Mouse (Mus musculus) midbrain, embryonic 11.5 days (tissue): Measurements from ENCODE around the gene Sfxn1. TPM values are rescaled to one million over a fixed set of nuclear protein-coding genes. Genes with fewer than 3 reads are reported as not detected.

ENCODE experiments used
- ATAC-seq: fragments of 200-750 bp; cut with Nextera tagmentation; 2 replicates; pipeline ENCODE4 v1.8.0; 2017; ENCODE audit warnings: moderate TSS enrichment, moderate library complexity; ENCODE audit not compliant: low FRiP score
- DNase-seq: peaks from one replicate; pipeline ENCODE4 v3.0.0; 2015; ENCODE audit warnings: low spot score; ENCODE audit errors: missing footprints
- H3K27ac ChIP-seq: fragments of 300-500 bp; sonication (generic); 2 replicates; pipeline ENCODE4 v1.5.1; 2014; ENCODE audit warnings: low read depth, low read length
- H3K27me3 ChIP-seq: fragments of 300-500 bp; sonication (generic); 2 replicates; pipeline ENCODE4 v1.6.1; 2014; ENCODE audit warnings: mild to moderate bottlenecking, low read length, moderate library complexity, mixed read lengths; ENCODE audit not compliant: control insufficient read depth, insufficient read depth
- H3K36me3 ChIP-seq: fragments of 300-500 bp; sonication (generic); 2 replicates; pipeline ENCODE4 v1.6.1; 2014; ENCODE audit warnings: mild to moderate bottlenecking, low read length, moderate library complexity, mixed read lengths; ENCODE audit not compliant: control insufficient read depth, insufficient read depth
- H3K4me1 ChIP-seq: fragments of 300-500 bp; sonication (generic); 2 replicates; pipeline ENCODE4 v1.6.1; 2014; ENCODE audit warnings: low read length; ENCODE audit not compliant: control insufficient read depth, insufficient read depth
- H3K4me2 ChIP-seq: fragments of 300-500 bp; sonication (generic); 2 replicates; pipeline ENCODE4 v1.6.1; 2014; ENCODE audit warnings: mild to moderate bottlenecking, moderate library complexity
- H3K4me3 ChIP-seq: fragments of 300-500 bp; sonication (generic); 2 replicates; pipeline ENCODE4 v1.5.1; 2014; ENCODE audit warnings: low read depth, low read length
- H3K9ac ChIP-seq: fragments of 300-500 bp; sonication (generic); 2 replicates; pipeline ENCODE4 v1.6.1; 2014; ENCODE audit warnings: low read length
- H3K9me3 ChIP-seq: fragments of 300-500 bp; sonication (generic); 2 replicates; pipeline ENCODE4 v1.6.1; 2016; ENCODE audit warnings: low read length; ENCODE audit not compliant: control insufficient read depth
- WGBS: fragments of 180-500 bp; shearing (Covaris S2); extraction: QIAGEN DNeasy Blood & Tissue Kit; methylation state at CpG from one replicate; pipeline ENCODE4 v1.1.7; 2014; 5-methylcytosine and 5-hydroxymethylcytosine counted together
- polyA plus RNA-seq: library from polyadenylated mRNA; unstranded; fragments of >200 nt; fragmentation: Nextera tagmentation; extraction: Ambion mirVana; gene quantifications from 2 replicates; pipeline ENCODE4 v1.2.1, GENCODE M21; 2014

The Sfxn1 gene
- polyA plus RNA-seq, 1 experiment from 2014 or later, result 92.7 TPM

DNA sequence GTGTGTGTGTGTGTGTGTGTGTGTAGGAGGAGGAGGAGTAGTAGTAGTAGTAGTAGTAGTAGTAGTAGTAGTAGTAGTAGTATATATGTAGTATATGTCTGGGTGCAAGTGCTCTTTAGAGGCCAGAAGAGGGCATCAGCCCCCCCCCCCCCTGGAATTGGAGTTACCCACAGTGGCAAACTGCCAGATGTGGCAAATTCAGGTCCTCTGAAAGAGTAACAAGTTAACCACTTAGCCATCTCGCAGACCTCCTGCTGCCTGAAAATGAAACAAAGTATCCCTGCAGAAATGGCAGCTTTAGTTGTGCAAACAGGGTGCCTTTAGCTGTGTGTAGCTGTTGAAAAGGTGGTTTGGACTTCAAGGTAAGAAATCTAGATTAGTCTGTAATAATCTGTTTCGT lies 1.8 kb downstream of the Sfxn1 start:
- no peak for ATAC-seq
- Histone ChIP-seq H3K4me3 (no peak overlapping the region), H3K4me1 (peaks cover 6% of the 10 kb centered on the region), H3K4me2 (no peak overlapping the region), H3K27ac (no peak overlapping the region), H3K9ac (no peak overlapping the region), H3K27me3 (no peaks in the 10 kb centered on the region), H3K9me3 (no peaks in the 10 kb centered on the region), H3K36me3 (no peaks in the 10 kb centered on the region)
- 88% methylated on average over 2 of the region's 2 CpGs for WGBS
- no peak for DNase-seq

DNA sequence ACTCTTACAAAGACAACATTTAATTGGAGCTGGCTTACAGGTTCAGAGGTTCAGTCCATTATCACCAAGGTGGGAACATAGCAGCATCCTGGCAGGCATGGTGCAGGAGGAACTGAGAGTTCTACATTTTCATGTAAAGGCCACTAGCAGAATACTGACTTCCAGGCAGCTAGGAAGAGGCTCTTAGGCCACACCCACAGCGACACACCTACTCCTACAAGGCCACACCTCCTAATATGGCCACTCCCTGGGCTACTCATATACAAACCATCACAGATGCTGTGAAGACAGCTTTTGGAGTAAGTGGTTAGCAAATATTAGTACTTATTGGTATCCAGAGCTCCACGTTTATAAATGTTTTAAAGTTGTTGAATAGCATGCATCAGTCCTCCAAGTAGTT lies 3.7 kb downstream of the Sfxn1 start:
- DNase-seq (no peak), ATAC-seq (no peak)
- H3K4me1 ChIP-seq, result peaks cover 2% of the 10 kb centered on the region; the same call in 1 of the 2 replicates
- WGBS, result 91% methylated on average over 2 of the region's 2 CpGs
- H3K36me3 ChIP-seq, result no peaks in the 10 kb centered on the region
- no peaks in the 10 kb centered on the region for H3K27me3 ChIP-seq
- no peak overlapping the region for H3K4me3 ChIP-seq
- no peak overlapping the region for H3K4me2 ChIP-seq
- no peaks in the 10 kb centered on the region for H3K9me3 ChIP-seq
- H3K9ac ChIP-seq, result no peak overlapping the region
- H3K27ac ChIP-seq, result no peak overlapping the region

DNA sequence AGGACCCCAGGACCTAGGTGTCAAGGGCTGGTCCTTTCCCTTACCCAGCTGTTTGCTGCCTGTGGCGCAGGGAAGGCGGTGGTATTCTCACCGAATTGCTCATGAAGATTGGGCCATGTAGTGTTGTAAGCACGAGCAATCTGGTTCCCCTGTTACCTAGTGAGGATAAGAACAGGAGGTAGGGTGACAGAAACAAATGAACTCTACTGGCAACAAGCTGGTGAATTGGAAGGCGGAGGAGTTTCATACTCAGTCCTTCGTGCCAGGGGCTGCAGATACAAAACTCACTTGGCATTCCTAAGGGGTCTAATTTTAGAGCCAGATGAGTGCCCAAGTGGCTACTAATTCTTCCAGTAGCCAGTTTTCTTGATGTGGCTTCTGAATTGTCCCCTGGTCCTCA lies 4.4 kb downstream of the Sfxn1 start:
- no peaks in the 10 kb centered on the region for H3K27me3 ChIP-seq
- ATAC-seq (no peak), DNase-seq (no peak)
- no peak overlapping the region for H3K27ac ChIP-seq
- H3K4me3 ChIP-seq, result no peak overlapping the region
- 94% methylated on average over 6 of the region's 6 CpGs for WGBS
- no peak overlapping the region for H3K4me2 ChIP-seq
- H3K9ac ChIP-seq, result no peak overlapping the region
- H3K9me3 ChIP-seq, result no peaks in the 10 kb centered on the region
- H3K36me3 ChIP-seq, result no peaks in the 10 kb centered on the region
- peaks cover 2% of the 10 kb centered on the region; the same call in 1 of the 2 replicates for H3K4me1 ChIP-seq

DNA sequence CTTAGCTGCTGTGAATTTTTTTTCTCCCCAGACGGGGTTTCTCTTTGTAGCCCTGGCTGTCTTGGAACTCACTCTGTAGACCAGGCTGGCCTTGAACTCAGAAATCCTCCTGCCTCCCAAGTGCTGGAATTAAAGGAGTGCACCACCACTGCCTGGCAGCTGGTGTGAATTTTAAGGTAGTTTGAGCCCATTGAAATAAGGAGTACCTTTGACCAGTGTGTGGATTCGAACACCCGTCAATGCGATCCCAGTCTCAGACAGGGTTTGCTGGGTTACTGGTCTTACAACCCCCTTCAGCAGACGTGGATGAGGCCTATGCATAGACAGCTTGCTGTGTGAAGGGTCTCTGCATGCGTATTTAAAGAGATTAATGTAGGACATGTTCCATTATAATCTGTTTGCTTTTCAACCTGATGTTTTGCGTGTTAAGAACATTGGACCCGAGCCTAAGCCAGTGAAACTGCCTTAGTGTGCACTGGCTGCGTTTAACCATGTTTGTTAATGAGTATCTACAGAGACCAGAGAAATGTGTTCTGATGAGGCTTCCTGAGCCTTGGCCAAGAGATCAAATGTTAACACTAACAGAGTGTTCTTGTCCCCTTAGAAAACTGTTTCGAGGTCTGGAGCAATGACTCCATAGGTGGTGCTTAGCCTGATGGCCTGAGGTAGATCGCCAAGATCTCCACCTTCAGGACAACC lies 5.2 kb downstream of the Sfxn1 start:
- no peak overlapping the region for H3K27ac ChIP-seq
- no peaks in the 10 kb centered on the region for H3K9me3 ChIP-seq
- H3K9ac ChIP-seq, result no peak overlapping the region
- H3K4me1 ChIP-seq, result peaks cover 2% of the 10 kb centered on the region; the same call in 1 of the 2 replicates
- H3K27me3 ChIP-seq, result no peaks in the 10 kb centered on the region
- DNase-seq, result no peak
- no peak overlapping the region for H3K4me2 ChIP-seq
- H3K4me3 ChIP-seq, result no peak overlapping the region
- 90% methylated on average over 11 of the region's 11 CpGs for WGBS
- no peak for ATAC-seq
- no peaks in the 10 kb centered on the region for H3K36me3 ChIP-seq

DNA sequence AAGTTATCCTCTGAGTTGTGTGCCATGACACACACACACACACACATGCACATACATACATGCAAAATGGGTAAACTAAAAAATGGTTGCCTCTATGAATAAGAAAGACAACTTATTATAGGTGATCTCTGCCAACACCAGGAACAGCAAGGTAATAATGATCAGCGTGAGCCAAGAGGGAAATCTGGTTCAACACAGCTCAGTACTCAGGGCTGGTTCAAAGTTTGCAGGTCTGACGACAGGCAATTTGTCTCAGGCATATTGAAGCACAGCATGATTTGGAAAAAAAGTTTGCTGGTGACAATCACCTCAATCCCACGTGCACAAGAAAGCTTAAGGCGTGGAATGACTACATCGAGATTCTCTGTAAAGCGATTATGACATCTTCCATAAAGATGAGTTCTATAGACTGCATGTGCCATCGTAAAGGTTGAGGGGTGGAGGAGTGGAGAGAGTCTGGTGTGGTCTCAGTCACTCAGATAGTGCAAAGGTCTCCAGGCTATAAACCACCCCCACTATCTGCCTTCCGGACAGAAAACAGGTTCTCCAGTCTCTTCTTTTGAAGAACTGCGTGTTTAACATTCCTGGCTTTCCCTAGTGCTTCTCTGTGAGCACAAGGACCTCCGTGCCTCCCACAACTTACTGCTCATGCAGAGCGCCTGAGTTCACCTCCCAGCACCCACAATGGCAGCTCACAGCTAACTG lies 6.0 kb downstream of the Sfxn1 start:
- Histone ChIP-seq H3K9me3 (no peaks in the 10 kb centered on the region), H3K36me3 (no peaks in the 10 kb centered on the region), H3K9ac (no peak overlapping the region), H3K27me3 (no peaks in the 10 kb centered on the region), H3K27ac (no peak overlapping the region), H3K4me2 (no peak overlapping the region), H3K4me3 (no peak overlapping the region), H3K4me1 (no peaks in the 10 kb centered on the region)
- no peak for ATAC-seq
- no peak for DNase-seq
- 89% methylated on average over 11 of the region's 11 CpGs for WGBS

DNA sequence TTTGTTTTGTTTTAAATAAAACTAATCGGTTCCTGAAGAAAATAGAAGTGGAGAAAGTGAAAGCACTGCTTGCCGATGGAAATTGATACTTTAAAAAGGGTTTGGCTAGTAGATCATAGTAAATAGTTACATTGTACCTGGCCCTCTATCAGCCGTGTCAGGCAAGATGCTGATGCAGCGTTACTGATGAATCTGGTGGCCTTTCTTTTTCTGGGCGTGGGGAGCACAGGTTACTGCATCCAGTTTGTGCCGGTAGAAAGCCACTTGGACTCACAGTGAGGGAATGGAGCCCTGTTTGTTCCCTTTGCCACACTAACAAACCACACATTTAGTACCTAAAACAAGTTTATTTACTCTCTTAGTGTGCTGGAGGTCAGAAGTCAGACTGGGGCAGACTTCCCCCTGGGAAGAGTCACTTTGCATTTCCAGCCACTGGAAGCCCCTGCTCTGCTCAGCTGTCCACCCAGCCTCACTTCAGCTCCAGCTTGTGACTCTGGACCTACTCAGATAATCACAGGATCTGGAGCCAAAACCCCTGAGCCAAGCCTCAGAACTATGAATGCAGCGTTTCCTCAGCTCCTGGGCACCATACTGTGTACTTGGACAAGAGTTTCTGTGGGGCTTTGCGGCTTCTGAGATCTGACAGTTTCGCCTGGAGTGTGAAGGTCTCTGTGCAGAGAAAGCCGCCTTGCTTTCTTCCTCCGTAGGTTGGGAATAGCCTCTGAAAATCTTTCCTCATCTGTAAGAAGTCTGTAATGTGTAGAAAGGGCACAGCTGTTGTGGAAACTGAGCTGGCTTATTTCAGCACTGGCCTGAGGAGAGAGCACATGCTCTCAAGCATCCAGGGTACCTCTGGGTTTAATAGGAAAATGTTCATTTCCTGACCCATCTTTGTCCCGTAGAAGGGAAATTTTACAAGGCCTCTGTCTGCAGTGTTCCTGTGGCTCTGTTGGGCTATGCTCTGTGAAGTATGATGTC lies 8.4 kb downstream of the Sfxn1 start:
- ATAC-seq (no peak), DNase-seq (no peak)
- no peaks in the 10 kb centered on the region for H3K9me3 ChIP-seq
- no peak overlapping the region for H3K4me3 ChIP-seq
- H3K36me3 ChIP-seq, result no peaks in the 10 kb centered on the region
- WGBS, result 81% methylated on average over 12 of the region's 12 CpGs
- H3K27me3 ChIP-seq, result no peaks in the 10 kb centered on the region
- no peaks in the 10 kb centered on the region for H3K4me1 ChIP-seq
- no peak overlapping the region for H3K4me2 ChIP-seq
- no peak overlapping the region for H3K27ac ChIP-seq
- H3K9ac ChIP-seq, result no peak overlapping the region

DNA sequence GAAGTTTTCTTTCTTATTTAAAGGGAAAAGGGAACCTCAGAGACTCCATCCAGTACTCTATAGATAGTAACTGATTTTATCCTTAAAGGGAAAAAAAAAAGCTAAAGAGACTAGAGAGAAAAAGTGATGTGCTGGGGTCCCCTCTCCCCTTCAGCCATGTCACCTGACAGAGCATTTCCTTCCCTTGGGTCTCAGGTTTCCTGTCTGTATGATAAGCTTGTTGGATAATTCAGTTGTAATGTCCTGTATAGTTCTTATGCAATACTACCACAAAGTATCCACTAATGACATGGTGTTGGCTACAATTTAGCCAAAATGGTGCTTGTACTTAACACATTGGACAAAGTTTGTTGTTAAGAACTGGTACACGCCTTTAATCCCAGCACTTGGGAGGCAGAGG lies 9.1 kb downstream of the Sfxn1 start:
- H3K9ac ChIP-seq, result no peak overlapping the region
- H3K4me3 ChIP-seq, result no peak overlapping the region
- no peak overlapping the region for H3K4me2 ChIP-seq
- DNase-seq (no peak), ATAC-seq (no peak)
- peaks cover 1% of the 10 kb centered on the region; the same call in 1 of the 2 replicates for H3K36me3 ChIP-seq
- no peaks in the 10 kb centered on the region for H3K9me3 ChIP-seq
- no peak overlapping the region for H3K27ac ChIP-seq
- H3K4me1 ChIP-seq, result no peaks in the 10 kb centered on the region
- H3K27me3 ChIP-seq, result no peaks in the 10 kb centered on the region
- WGBS, result 94% methylated on average over 1 of the region's 1 CpGs

DNA sequence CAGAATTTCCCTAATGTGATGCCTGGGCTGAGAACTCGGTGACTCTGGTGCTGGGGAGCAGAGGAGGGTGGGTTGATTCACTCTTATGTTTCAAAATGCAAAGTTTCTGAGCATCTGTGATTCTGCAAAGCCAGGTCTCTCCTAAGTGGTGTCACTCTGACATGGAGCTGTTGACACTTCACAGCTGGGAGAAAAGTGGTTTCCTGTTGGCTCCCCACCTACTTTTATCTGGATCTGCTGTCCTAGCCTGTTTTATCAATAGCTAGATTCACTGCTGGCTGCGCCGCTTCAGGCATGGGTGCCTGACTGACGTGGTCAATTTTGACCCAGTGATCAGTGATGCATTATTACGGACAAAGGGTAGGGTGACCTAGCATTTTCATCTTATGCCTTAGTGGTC lies 11.3 kb downstream of the Sfxn1 start:
- H3K9ac ChIP-seq, result no peak overlapping the region
- no peak for ATAC-seq
- H3K4me2 ChIP-seq, result no peak overlapping the region
- H3K36me3 ChIP-seq, result peaks cover 6% of the 10 kb centered on the region
- no peaks in the 10 kb centered on the region for H3K27me3 ChIP-seq
- no peak overlapping the region for H3K4me3 ChIP-seq
- no peaks in the 10 kb centered on the region for H3K4me1 ChIP-seq
- H3K27ac ChIP-seq, result no peak overlapping the region
- 77% methylated on average over 5 of the region's 5 CpGs for WGBS
- DNase-seq, result no peak
- no peaks in the 10 kb centered on the region for H3K9me3 ChIP-seq
